Mouse (Mus musculus) ES-Bruce4 (cell line): ENCODE measurements at regions not wholly inside any gene's neighbourhood (a gene's known extent, or its start where the extent isn't known, plus 50 kb on each side); places are given as distances from the start of the nearest gene placed in this dataset.

ENCODE experiments used
- CTCF ChIP-seq: IDR thresholded peaks from one replicate; pipeline ENCODE4 v1.8.1; 2011; ENCODE audit warnings: low read depth, low read length
- EP300 ChIP-seq: IDR thresholded peaks from 2 replicates; pipeline ENCODE4 v1.6.1; 2011; ENCODE audit warnings: low read depth, low read length; ENCODE audit not compliant: insufficient read depth
- POLR2A ChIP-seq: IDR thresholded peaks from one replicate; pipeline ENCODE4 v1.8.1; 2011; ENCODE audit warnings: low read length; ENCODE audit not compliant: insufficient read depth

GRCm38 (mm10) chr13:99793001-99793400 lies 107.9 kb downstream of the Cartpt start:
- TF ChIP-seq EP300 (no peak), CTCF (no peak), POLR2A (no peak)
